Mouse (Mus musculus) hindbrain, postnatal 0 days (tissue): ENCODE measurements around the gene Col17a1. TPM values are rescaled to one million over a fixed set of nuclear protein-coding genes. Genes with fewer than 3 reads are reported as not detected.

Experiments used
- ATAC-seq: fragments of 200-750 bp; cut with Nextera tagmentation; 2 replicates; pipeline ENCODE4 v1.8.0; 2017; ENCODE audit warnings: mild to moderate bottlenecking, moderate TSS enrichment, moderate library complexity
- DNase-seq: peaks from one replicate; pipeline ENCODE4 v3.0.0-alpha.2; 2015; ENCODE audit warnings: low spot score
- H3K27ac ChIP-seq: fragments of 300-500 bp; sonication (generic); 2 replicates; pipeline ENCODE4 v1.5.1; 2014; ENCODE audit warnings: mild to moderate bottlenecking
- H3K27me3 ChIP-seq: fragments of 300-500 bp; sonication (generic); 2 replicates; pipeline ENCODE4 v1.6.1; 2014; ENCODE audit warnings: low read length, mixed read lengths; ENCODE audit not compliant: insufficient read depth
- H3K36me3 ChIP-seq: fragments of 300-500 bp; sonication (generic); 2 replicates; pipeline ENCODE4 v1.6.1; 2014; ENCODE audit warnings: low read length, mixed read lengths; ENCODE audit not compliant: insufficient read depth
- H3K4me1 ChIP-seq: fragments of 300-500 bp; sonication (generic); 2 replicates; pipeline ENCODE4 v1.6.1; 2014; ENCODE audit warnings: antibody characterized with exemption, low read length, mixed read lengths; ENCODE audit not compliant: insufficient read depth
- H3K4me2 ChIP-seq: fragments of 300-500 bp; sonication (generic); 2 replicates; pipeline ENCODE4 v1.6.1; 2014; ENCODE audit warnings: low read depth, mild to moderate bottlenecking, low read length, moderate library complexity, mixed read lengths
- H3K4me3 ChIP-seq: fragments of 300-500 bp; sonication (generic); 2 replicates; pipeline ENCODE4 v1.5.1; 2014; ENCODE audit warnings: low read length
- H3K9ac ChIP-seq: fragments of 300-500 bp; sonication (generic); replicated peaks from 2 replicates; pipeline ENCODE4 v1.6.1; 2014; ENCODE audit warnings: mild to moderate bottlenecking, low read length, moderate library complexity, mixed read lengths
- H3K9me3 ChIP-seq: fragments of 300-500 bp; sonication (generic); 2 replicates; pipeline ENCODE4 v1.6.1; 2016; ENCODE audit warnings: low read length, mixed read lengths
- CTCF ChIP-seq: IDR thresholded peaks from 2 replicates; pipeline ENCODE4 v1.5.1; 2016; ENCODE audit warnings: antibody characterized with exemption, control low read depth, low read depth
- WGBS: fragments of 180-500 bp; shearing (Covaris S2); extraction: QIAGEN DNeasy Blood & Tissue Kit; methylation state at CpG from one replicate; pipeline ENCODE4 v1.1.7; 2014; 5-methylcytosine and 5-hydroxymethylcytosine counted together
- polyA plus RNA-seq: library from polyadenylated mRNA; unstranded; fragments of >200 nt; fragmentation: Nextera tagmentation; extraction: Ambion mirVana; gene quantifications from 2 replicates; pipeline ENCODE4 v1.2.1, GENCODE M21; 2015
- total RNA-seq: library from RNA; depleted of rRNA; stranded (reverse); fragments of >200 nt; gene quantifications from 2 replicates; pipeline ENCODE4 v1.2.3, GENCODE M21; 2014

The Col17a1 gene
- total and polyA plus RNA-seq, 2 experiments from 2014 or later, result 0.47 to 0.61 TPM

DNA sequence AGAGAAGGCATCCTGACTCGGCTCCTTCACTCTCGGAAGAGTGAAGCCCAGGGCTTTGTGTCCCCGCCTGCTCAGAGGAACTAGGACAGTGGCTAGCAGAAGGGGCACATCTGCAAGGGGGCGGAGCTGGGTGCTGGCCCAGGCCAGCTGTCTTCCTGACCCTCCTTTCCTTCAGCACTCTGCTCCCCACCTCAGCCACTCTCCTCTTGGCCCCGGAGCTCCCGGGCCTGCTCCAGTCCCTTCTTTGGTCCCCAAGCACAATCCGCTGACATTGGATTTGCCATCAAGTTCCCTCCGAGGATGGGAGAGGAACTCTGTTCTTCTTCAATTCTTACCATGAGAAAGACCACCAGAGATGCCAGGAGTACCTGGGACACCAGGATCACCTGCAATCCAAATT is 39.6 kb downstream of the Col17a1 start:
- Histone ChIP-seq H3K4me2 (no peak overlapping the region), H3K4me1 (no peaks in the 10 kb centered on the region), H3K27me3 (no peaks in the 10 kb centered on the region), H3K9ac (no peak overlapping the region), H3K9me3 (no peaks in the 10 kb centered on the region), H3K27ac (no peak overlapping the region), H3K36me3 (no peaks in the 10 kb centered on the region), H3K4me3 (no peak overlapping the region)
- DNase-seq, result no peak
- ATAC-seq, result no peak
- WGBS, result 86% methylated on average over 8 of the region's 8 CpGs
- no peak for TF ChIP-seq CTCF

DNA sequence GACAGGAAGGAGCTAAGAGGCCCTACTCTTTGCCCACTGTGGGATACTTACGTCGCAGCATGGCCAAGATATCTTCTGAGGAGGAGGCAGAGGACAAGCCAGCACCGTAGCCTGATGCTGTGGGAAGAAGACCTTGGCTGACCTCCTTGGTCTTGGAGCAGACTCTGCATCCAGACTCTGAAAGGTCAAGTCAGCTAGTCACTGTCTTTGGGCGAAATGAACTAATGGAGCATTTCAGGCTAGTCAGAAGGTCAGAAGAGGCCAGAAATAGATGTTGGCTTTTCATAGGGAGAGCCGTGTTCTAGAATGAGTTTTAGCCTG is 40.8 kb downstream of the Col17a1 start:
- H3K4me2 ChIP-seq, result no peak overlapping the region
- DNase-seq, result no peak
- H3K9me3 ChIP-seq, result no peaks in the 10 kb centered on the region
- H3K4me3 ChIP-seq, result no peak overlapping the region
- H3K4me1 ChIP-seq, result no peaks in the 10 kb centered on the region
- no peak for ATAC-seq
- H3K9ac ChIP-seq, result no peak overlapping the region
- H3K27ac ChIP-seq, result no peak overlapping the region
- TF ChIP-seq CTCF, result no peak
- no peaks in the 10 kb centered on the region for H3K27me3 ChIP-seq
- 89% methylated on average over 5 of the region's 5 CpGs for WGBS
- H3K36me3 ChIP-seq, result no peaks in the 10 kb centered on the region

DNA sequence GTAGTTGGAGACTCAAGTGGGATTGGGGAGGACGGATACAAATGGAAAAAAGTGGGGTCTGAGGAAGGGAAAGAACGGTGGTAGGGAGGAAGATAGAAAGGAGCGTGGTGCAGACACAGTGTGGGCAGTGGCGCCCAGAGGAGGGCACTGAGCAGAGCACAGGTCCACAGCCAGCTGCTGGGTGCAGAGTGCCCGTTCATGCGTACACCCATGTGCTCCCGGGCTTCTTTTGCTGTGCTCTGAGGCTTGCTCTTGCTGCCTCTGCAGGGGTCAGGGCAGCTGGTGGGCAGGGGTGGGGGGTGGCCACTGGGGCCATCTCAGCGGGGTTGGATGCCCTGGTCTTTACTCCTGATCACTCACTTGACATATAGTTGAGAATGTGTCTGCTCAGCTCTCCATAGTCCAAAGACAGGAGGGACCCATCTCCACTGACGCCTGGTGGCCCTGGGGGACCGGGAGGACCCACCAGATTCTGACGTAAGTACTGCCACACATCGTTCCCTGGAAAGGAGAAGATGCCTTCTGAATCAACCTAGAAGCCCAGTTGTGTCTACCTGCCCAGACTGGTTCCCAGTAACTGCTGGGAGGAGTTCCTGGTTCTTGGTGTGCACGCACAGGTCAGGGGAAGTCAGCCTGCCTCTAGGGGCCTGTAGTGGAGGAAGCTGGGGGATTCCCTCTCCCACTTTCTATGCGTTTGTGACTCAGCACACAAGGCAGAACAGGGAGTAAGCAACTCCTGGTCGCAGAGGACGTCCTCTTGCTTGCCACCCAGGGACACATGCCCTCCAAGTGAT is 41.3 kb downstream of the Col17a1 start:
- 87% methylated on average over 16 of the region's 16 CpGs for WGBS

DNA sequence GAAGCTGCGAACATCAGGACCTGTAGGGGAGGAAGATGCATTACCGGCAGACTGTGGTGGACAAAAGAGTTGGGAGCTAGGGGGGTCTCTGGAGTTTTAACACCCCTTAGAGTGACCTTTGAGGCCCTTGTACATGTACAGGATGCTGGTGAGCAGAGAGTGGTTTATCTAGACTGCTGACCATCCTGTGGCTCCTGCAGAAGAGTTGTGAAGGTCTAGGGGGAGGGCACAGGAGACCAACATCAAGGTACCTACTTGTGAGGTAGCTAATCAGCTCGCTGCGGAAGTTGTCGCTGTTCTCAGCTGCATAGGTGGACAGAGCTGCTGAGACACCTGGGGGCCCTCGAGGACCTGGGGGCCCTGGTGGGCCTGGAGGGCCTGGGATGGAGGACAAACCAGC is 42.8 kb downstream of the Col17a1 start:
- no peak for TF ChIP-seq CTCF
- no peak overlapping the region for H3K27ac ChIP-seq
- no peak overlapping the region for H3K4me2 ChIP-seq
- H3K27me3 ChIP-seq, result no peaks in the 10 kb centered on the region
- no peak overlapping the region for H3K9ac ChIP-seq
- H3K36me3 ChIP-seq, result no peaks in the 10 kb centered on the region
- no peaks in the 10 kb centered on the region for H3K9me3 ChIP-seq
- no peak for DNase-seq
- WGBS, result 98% methylated on average over 6 of the region's 6 CpGs
- no peak overlapping the region for H3K4me3 ChIP-seq
- no peaks in the 10 kb centered on the region for H3K4me1 ChIP-seq
- ATAC-seq, result no peak

More for the DNA sequence above, 41.3 kb downstream of the Col17a1 start:
- no peaks in the 10 kb centered on the region for H3K36me3 ChIP-seq
- DNase-seq, result no peak
- H3K4me3 ChIP-seq, result no peak overlapping the region
- no peak overlapping the region for H3K4me2 ChIP-seq
- H3K4me1 ChIP-seq, result no peaks in the 10 kb centered on the region
- no peaks in the 10 kb centered on the region for H3K27me3 ChIP-seq
- H3K9me3 ChIP-seq, result no peaks in the 10 kb centered on the region
- ATAC-seq, result no peak
- no peak overlapping the region for H3K27ac ChIP-seq
- H3K9ac ChIP-seq, result no peak overlapping the region
- no peak for TF ChIP-seq CTCF

DNA sequence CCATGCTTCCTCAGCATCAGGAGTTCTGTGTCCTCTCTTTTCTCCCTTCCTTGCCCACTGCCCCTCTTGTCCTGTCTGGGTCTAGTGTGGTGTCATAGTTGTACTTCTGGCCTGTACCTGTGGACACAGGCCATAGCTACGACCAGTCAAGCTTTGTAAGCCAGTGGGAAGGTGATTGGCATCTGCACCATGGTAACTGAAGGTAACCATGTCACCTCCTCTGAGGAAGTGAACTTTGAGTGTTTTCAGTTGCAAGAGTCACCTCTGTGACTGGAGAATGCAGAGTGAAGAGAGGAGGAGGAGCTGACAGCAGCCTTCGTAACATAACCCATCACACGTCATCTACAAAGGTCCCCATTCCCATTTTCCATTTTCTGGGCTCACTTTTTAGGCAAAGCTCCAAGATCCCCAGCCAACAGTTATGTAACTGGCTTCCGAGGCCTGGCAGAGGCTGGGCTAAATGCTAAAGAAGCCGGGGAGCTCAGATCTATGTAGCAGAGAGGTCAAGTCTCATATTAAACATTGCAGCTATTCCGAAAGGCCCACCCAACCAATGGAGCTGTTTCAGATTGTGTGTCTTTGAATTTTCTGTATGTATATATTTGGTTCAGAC is 45.3 kb downstream of the Col17a1 start:
- Histone ChIP-seq H3K27ac (no peak overlapping the region), H3K9me3 (no peaks in the 10 kb centered on the region), H3K4me3 (no peak overlapping the region), H3K9ac (no peak overlapping the region), H3K27me3 (no peaks in the 10 kb centered on the region), H3K36me3 (peaks cover 5% of the 10 kb centered on the region; the same call in 1 of the 2 replicates), H3K4me1 (no peaks in the 10 kb centered on the region), H3K4me2 (no peak overlapping the region)
- DNase-seq, result no peak
- 80% methylated on average over 6 of the region's 6 CpGs for WGBS
- no peak for ATAC-seq
- TF ChIP-seq CTCF, result no peak

DNA sequence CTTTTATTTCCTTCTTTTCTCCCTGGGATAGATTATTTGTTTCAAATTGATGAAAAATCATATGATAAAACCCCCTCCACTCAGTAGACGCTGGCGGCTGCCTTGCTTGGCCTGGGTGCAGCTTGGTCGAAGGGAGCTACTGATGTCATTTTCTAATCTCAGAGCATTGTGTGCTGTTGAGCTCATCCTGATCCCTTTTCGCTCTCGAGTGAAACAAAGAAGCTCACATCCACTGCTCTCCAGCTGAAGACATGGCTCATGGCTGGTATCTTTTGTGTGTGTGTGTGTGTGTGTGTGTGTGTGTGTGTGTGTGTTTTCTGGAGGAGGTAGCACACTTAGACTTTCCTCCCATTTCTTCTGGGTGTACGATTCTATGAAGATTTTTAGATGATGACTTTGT is 46.3 kb downstream of the Col17a1 start:
- H3K36me3 ChIP-seq, result peaks cover 13% of the 10 kb centered on the region; the same call in 1 of the 2 replicates
- DNase-seq (no peak), ATAC-seq (no peak)
- no peak for TF ChIP-seq CTCF
- no peaks in the 10 kb centered on the region for H3K4me1 ChIP-seq
- H3K9me3 ChIP-seq, result no peaks in the 10 kb centered on the region
- no peak overlapping the region for H3K27ac ChIP-seq
- no peak overlapping the region for H3K9ac ChIP-seq
- no peaks in the 10 kb centered on the region for H3K27me3 ChIP-seq
- WGBS, result 57% methylated on average over 6 of the region's 6 CpGs
- no peak overlapping the region for H3K4me3 ChIP-seq
- no peak overlapping the region for H3K4me2 ChIP-seq

DNA sequence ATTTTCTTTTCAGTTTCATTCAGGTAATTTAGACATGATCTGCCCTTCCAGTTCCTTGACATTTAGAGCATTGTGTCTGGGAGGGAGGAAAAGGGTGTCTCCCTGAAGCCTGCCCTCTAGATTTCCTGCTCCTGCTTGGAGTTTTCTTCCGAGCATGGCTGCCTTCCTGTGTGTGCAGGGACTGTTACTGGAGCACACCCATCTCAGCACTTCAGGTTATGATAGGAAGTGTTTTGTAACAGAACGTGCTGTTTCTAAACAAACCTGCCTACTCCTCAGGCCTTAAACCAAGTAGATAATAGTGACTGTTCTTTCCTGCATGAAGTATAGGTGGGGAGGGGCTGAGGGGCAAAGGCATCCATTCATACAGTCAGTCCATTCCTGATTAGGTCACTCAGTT is 48.0 kb downstream of the Col17a1 start:
- Histone ChIP-seq H3K9me3 (no peaks in the 10 kb centered on the region), H3K27me3 (no peaks in the 10 kb centered on the region), H3K4me2 (no peak overlapping the region), H3K4me3 (no peak overlapping the region), H3K4me1 (no peaks in the 10 kb centered on the region), H3K36me3 (peaks cover 23% of the 10 kb centered on the region; the same call in 1 of the 2 replicates), H3K9ac (no peak overlapping the region), H3K27ac (no peak overlapping the region)
- WGBS, result 78% methylated on average over 2 of the region's 2 CpGs
- ATAC-seq (no peak), DNase-seq (no peak)
- TF ChIP-seq CTCF, result no peak
